Mouse (Mus musculus): Measurements from ENCODE around the gene Msh5.

The Msh5 gene

GRCm38 (mm10) chr17:35046681-35047455, at the start of gene Msh5:
TSS of gene Msh5 (minus strand) at chr17:35046745.
- DNase-seq (ENCODE audit: low read depth, low spot score) = peak; percentile 100

- DNase-seq (ENCODE audit: low read depth, low spot score) = no peak
Measured at GRCm38 (mm10) chr17:35094475-35095365, 48.2 kb upstream of the Msh5 start.

GRCm38 (mm10) chr17:35092403-35093198, 46.1 kb upstream of the Msh5 start:
- no peak for DNase-seq (ENCODE audit: low read depth, low spot score)

- no peak for DNase-seq (ENCODE audit: low read depth, low spot score)
Measured at GRCm38 (mm10) chr17:35090166-35090932, 43.8 kb upstream of the Msh5 start.

- DNase-seq (ENCODE audit: low read depth, low spot score) = peak; percentile 94
Measured at GRCm38 (mm10) chr17:35088825-35089644, 42.5 kb upstream of the Msh5 start, which contains the start of gene Abhd16a. TSS of gene Abhd16a (plus strand) at chr17:35089263.

- no peak for DNase-seq (ENCODE audit: low read depth, low spot score)
Measured at GRCm38 (mm10) chr17:35088151-35088550, 41.6 kb upstream of the Msh5 start.

GRCm38 (mm10) chr17:35085208-35085865, 38.8 kb upstream of the Msh5 start, which contains the start of gene Ly6g6f:
TSS of gene Ly6g6f (minus strand) at chr17:35085610.
- DNase-seq (ENCODE audit: low read depth, low spot score) = no peak

- DNase-seq (ENCODE audit: low read depth, low spot score) = no peak
Measured at GRCm38 (mm10) chr17:35083929-35084497, 37.5 kb upstream of the Msh5 start.

- no peak for DNase-seq (ENCODE audit: low read depth, low spot score)
Measured at GRCm38 (mm10) chr17:35082841-35083576, 36.5 kb upstream of the Msh5 start.

- no peak for DNase-seq (ENCODE audit: low read depth, low spot score)
Measured at GRCm38 (mm10) chr17:35080710-35081109, 34.2 kb upstream of the Msh5 start.

GRCm38 (mm10) chr17:35080248-35080647, 33.7 kb upstream of the Msh5 start:
- no peak for DNase-seq (ENCODE audit: low read depth, low spot score)

GRCm38 (mm10) chr17:35079778-35080177, 33.2 kb upstream of the Msh5 start:
- DNase-seq (ENCODE audit: low read depth, low spot score) = no peak

- DNase-seq (ENCODE audit: low read depth, low spot score) = no peak
Measured at GRCm38 (mm10) chr17:35077786-35078233, 31.3 kb upstream of the Msh5 start, which contains the start of gene Ly6g6d. TSS of gene Ly6g6d (minus strand) at chr17:35078065.

- no peak for DNase-seq (ENCODE audit: low read depth, low spot score)
Measured at GRCm38 (mm10) chr17:35077285-35077684, 30.7 kb upstream of the Msh5 start.

- DNase-seq (ENCODE audit: low read depth, low spot score) = no peak
Measured at GRCm38 (mm10) chr17:35076507-35077176, 30.1 kb upstream of the Msh5 start, which contains the start of gene Ly6g6e. TSS of gene Ly6g6e (plus strand) at chr17:35076902.

GRCm38 (mm10) chr17:35074097-35074496, 27.6 kb upstream of the Msh5 start:
- no peak for DNase-seq (ENCODE audit: low read depth, low spot score)

GRCm38 (mm10) chr17:35071454-35071853, 24.9 kb upstream of the Msh5 start:
- DNase-seq (ENCODE audit: low read depth, low spot score) = no peak

Data from mesoderm, embryonic 11.5 days (tissue).